Mouse (Mus musculus) MEL (cell line): ENCODE measurements around the gene Nop14. TPM values are rescaled to one million over a fixed set of nuclear protein-coding genes. Genes with fewer than 3 reads are reported as not detected.
A peak's percentile ranks its signal among the peaks of the same experiment; 100 is the strongest.

Experiments
- DNase-seq: peaks from one replicate; pipeline ENCODE4 v3.0.0; 2011; ENCODE audit warnings: low read depth, low spot score
- H3K27ac ChIP-seq: 2 replicates; pipeline ENCODE4 v1.5.1; 2012; ENCODE audit warnings: low read depth, mild to moderate bottlenecking, control low read depth, low read length, moderate library complexity; ENCODE audit not compliant: control insufficient read depth
- H3K27me3 ChIP-seq, 2 experiments: fragments of 150-350 bp in 1 of 2; sonication (generic) in 1 of 2; 2 replicates each; pipeline ENCODE4 v1.6.1; 2012; ENCODE audit warnings: low read length in 2 of 2, mild to moderate bottlenecking in 2 of 2, improper control_type of control experiment in 1 of 2, moderate library complexity in 1 of 2; ENCODE audit not compliant: insufficient read depth in 2 of 2, control insufficient read depth in 1 of 2
- H3K36me3 ChIP-seq, 2 experiments: 2 replicates each; pipeline ENCODE4 v1.6.1; 2012 to 2014; ENCODE audit warnings: low read length in 2 of 2, improper control_type of control experiment in 1 of 2, inconsistent platforms in 1 of 2, mild to moderate bottlenecking in 1 of 2; ENCODE audit not compliant: insufficient read depth in 2 of 2, control insufficient read depth in 1 of 2
- H3K4me1 ChIP-seq, 2 experiments: fragments of 150-350 bp in 1 of 2; sonication (generic) in 1 of 2; 2 replicates each; pipeline ENCODE4 v1.6.1; 2012; ENCODE audit warnings: low read length in 2 of 2, improper control_type of control experiment in 1 of 2, mild to moderate bottlenecking in 1 of 2; ENCODE audit not compliant: insufficient read depth in 2 of 2, control insufficient read depth in 1 of 2
- H3K4me3 ChIP-seq, 2 experiments: fragments of 150-350 bp in 1 of 2; sonication (generic) in 1 of 2; 2 replicates each; pipeline ENCODE4 v1.5.1; 2012; ENCODE audit warnings: low read depth in 2 of 2, low read length in 2 of 2, mild to moderate bottlenecking in 2 of 2, moderate library complexity in 2 of 2, control low read depth in 1 of 2, improper control_type of control experiment in 1 of 2; ENCODE audit not compliant: control insufficient read depth in 1 of 2, insufficient read depth in 1 of 2
- H3K79me2 ChIP-seq: 2 replicates; pipeline ENCODE4 v1.6.1; 2012; ENCODE audit warnings: mild to moderate bottlenecking, low read length, moderate library complexity; ENCODE audit not compliant: control insufficient read depth, poor library complexity, insufficient read depth
- H3K9ac ChIP-seq: 2 replicates; pipeline ENCODE4 v1.6.1; 2012; ENCODE audit warnings: low read depth, mild to moderate bottlenecking, control low read depth, low read length, moderate library complexity; ENCODE audit not compliant: control insufficient read depth, poor library complexity, severe bottlenecking
- H3K9me3 ChIP-seq: fragments of 150-350 bp; sonication (generic); replicated peaks from 2 replicates; pipeline ENCODE4 v1.6.1; 2012; ENCODE audit warnings: mild to moderate bottlenecking, low read length, improper control_type of control experiment, moderate library complexity; ENCODE audit not compliant: insufficient read depth
- BHLHE40 ChIP-seq: IDR thresholded peaks from 2 replicates; pipeline ENCODE4 v1.6.1; 2012; ENCODE audit warnings: low read depth, mild to moderate bottlenecking, inconsistent platforms, low read length, improper control_type of control experiment, borderline replicate concordance
- CHD1 ChIP-seq: IDR thresholded peaks from 2 replicates; pipeline ENCODE4 v1.6.1; 2012; ENCODE audit warnings: low read depth, mild to moderate bottlenecking, inconsistent platforms, low read length, improper control_type of control experiment
- CHD2 ChIP-seq: IDR thresholded peaks from 2 replicates; pipeline ENCODE4 v1.6.1; 2011; ENCODE audit warnings: low read length, improper control_type of control experiment
- CTCF ChIP-seq, 3 experiments: IDR thresholded peaks in 2 of 3; conservative IDR thresholded peaks in 1 of 3; 2 replicates each; pipeline ENCODE4 v1.5.1; 2011 to 2012; ENCODE audit warnings: low read length in 3 of 3, low read depth in 2 of 3, mild to moderate bottlenecking in 2 of 3, improper control_type of control experiment in 1 of 3, inconsistent platforms in 1 of 3, mixed read lengths in 1 of 3, moderate library complexity in 1 of 3; ENCODE audit not compliant: control insufficient read depth in 1 of 3, insufficient read depth in 1 of 3, poor library complexity in 1 of 3, severe bottlenecking in 1 of 3
- E2F4 ChIP-seq: IDR thresholded peaks from 2 replicates; pipeline ENCODE4 v1.6.1; 2011; ENCODE audit warnings: low read depth, low read length, improper control_type of control experiment, borderline replicate concordance
- ETS1 ChIP-seq: IDR thresholded peaks from 2 replicates; pipeline ENCODE4 v1.6.1; 2012; ENCODE audit warnings: low read depth, mild to moderate bottlenecking, inconsistent platforms, low read length, improper control_type of control experiment, moderate library complexity
- GABPA ChIP-seq: IDR thresholded peaks from 2 replicates; pipeline ENCODE4 v1.6.1; 2012; ENCODE audit warnings: low read depth, mild to moderate bottlenecking, inconsistent platforms, low read length, improper control_type of control experiment, moderate library complexity
- GATA1 ChIP-seq: IDR thresholded peaks from 2 replicates; pipeline ENCODE4 v1.6.1; 2011; ENCODE audit warnings: low read depth, low read length, improper control_type of control experiment
- JUND ChIP-seq: IDR thresholded peaks from 2 replicates; pipeline ENCODE4 v1.6.1; 2011; ENCODE audit warnings: low read depth, mild to moderate bottlenecking, improper control_type of control experiment, low read length
- MAZ ChIP-seq: IDR thresholded peaks from 2 replicates; pipeline ENCODE4 v1.6.1; 2012; ENCODE audit warnings: low read depth, mild to moderate bottlenecking, inconsistent platforms, low read length, improper control_type of control experiment
- MYB ChIP-seq: IDR thresholded peaks from 2 replicates; pipeline ENCODE4 v1.6.1; 2011; ENCODE audit warnings: mild to moderate bottlenecking, low read depth, low read length, improper control_type of control experiment
- MYC ChIP-seq: IDR thresholded peaks from 2 replicates; pipeline ENCODE4 v1.6.1; 2011; ENCODE audit warnings: low read depth, mild to moderate bottlenecking, low read length, improper control_type of control experiment, moderate library complexity
- NRF1 ChIP-seq: IDR thresholded peaks from 2 replicates; pipeline ENCODE4 v1.6.1; 2014; ENCODE audit warnings: low read depth, mild to moderate bottlenecking, inconsistent platforms, low read length, improper control_type of control experiment, moderate library complexity; ENCODE audit not compliant: poor library complexity, insufficient read depth, severe bottlenecking
- POLR2AphosphoS2 ChIP-seq: IDR thresholded peaks from 2 replicates; pipeline ENCODE4 v1.6.1; 2011; ENCODE audit warnings: low read length, improper control_type of control experiment
- RCOR1 ChIP-seq: IDR thresholded peaks from 2 replicates; pipeline ENCODE4 v1.6.1; 2012; ENCODE audit warnings: low read depth, mild to moderate bottlenecking, inconsistent platforms, low read length, improper control_type of control experiment
- SMC3 ChIP-seq: IDR thresholded peaks from 2 replicates; pipeline ENCODE4 v1.6.1; 2011; ENCODE audit warnings: low read depth, low read length, improper control_type of control experiment
- TAL1 ChIP-seq: IDR thresholded peaks from 2 replicates; pipeline ENCODE4 v1.6.1; 2012; ENCODE audit warnings: mild to moderate bottlenecking, inconsistent platforms, low read length, moderate library complexity, mixed read lengths
- TBP ChIP-seq: IDR thresholded peaks from 2 replicates; pipeline ENCODE4 v1.8.0; 2011; ENCODE audit warnings: low read depth, low read length, improper control_type of control experiment
- TCF12 ChIP-seq: IDR thresholded peaks from 2 replicates; pipeline ENCODE4 v1.6.1; 2014; ENCODE audit warnings: low read depth, mild to moderate bottlenecking, inconsistent platforms, low read length, improper control_type of control experiment, moderate library complexity
- UBTF ChIP-seq: IDR thresholded peaks from 2 replicates; pipeline ENCODE4 v1.6.1; 2012; ENCODE audit warnings: low read depth, mild to moderate bottlenecking, inconsistent platforms, low read length, improper control_type of control experiment, moderate library complexity, borderline replicate concordance; ENCODE audit not compliant: insufficient read depth
- USF2 ChIP-seq, 2 experiments: IDR thresholded peaks; 2 replicates each; pipeline ENCODE4 v1.6.1; 2011 to 2012; ENCODE audit warnings: improper control_type of control experiment in 2 of 2, low read length in 2 of 2, borderline replicate concordance in 1 of 2, inconsistent platforms in 1 of 2, low read depth in 1 of 2, mild to moderate bottlenecking in 1 of 2; ENCODE audit not compliant: insufficient read depth in 1 of 2
- ZKSCAN1 ChIP-seq: IDR thresholded peaks from 2 replicates; pipeline ENCODE4 v1.6.1; 2012; ENCODE audit warnings: low read depth, mild to moderate bottlenecking, inconsistent platforms, low read length, improper control_type of control experiment, moderate library complexity
- polyA plus RNA-seq, 2 experiments: library from polyadenylated mRNA; stranded (reverse) in 1 of 2; unstranded in 1 of 2; fragments of >175 nt in 1 of 2; fragments of >200 nt in 1 of 2; gene quantifications; 2 replicates each; pipeline versions ENCODE4 v1.2.1 to v1.2.4; 2012; ENCODE audit warnings: low replicate concordance in 2 of 2, low read depth in 1 of 2; ENCODE audit not compliant: insufficient read length in 2 of 2, insufficient read depth in 1 of 2, missing spikeins in 1 of 2
- total RNA-seq: library from RNA; depleted of rRNA; stranded (reverse); fragments of 300-350 nt; gene quantifications from 2 replicates; pipeline ENCODE4 v1.2.3, GENCODE M21; 2012

The Nop14 gene
- total and polyA plus RNA-seq, 3 experiments: 101 to 132 TPM; not detected in 1

- TF ChIP-seq GABPA (no peak), SMC3 (no peak), BHLHE40 (no peak), CHD2 (no peak), CTCF (IDR thresholded peaks at IDR 0.05 in 2 of 3, conservative IDR thresholded peaks at IDR 0.05 in 1 of 3; ENCODE audit: control insufficient read depth in 1 of 3, insufficient read depth in 1 of 3, low read depth in 2 of 3, low read length in 3 of 3, poor library complexity in 1 of 3, severe bottlenecking in 1 of 3) (peak; percentile 25 to 34 (median 34))
- TF ChIP-seq, all 39 proteins: peak for 1
- Histone ChIP-seq H3K79me2 (peaks cover 21% of the 10 kb centered on the region), H3K9ac (peak overlapping the region; percentile 80), H3K4me3 (peak overlapping the region; percentile 81 to 87), H3K9me3 (no peaks in the 10 kb centered on the region), H3K36me3 (peaks cover 2 to 19% of the 10 kb centered on the region in 2 experiments; a peak in 3 of 4 replicates), H3K27me3 (no peaks in the 10 kb centered on the region), H3K4me1 (peaks cover 5 to 14% of the 10 kb centered on the region in 2 experiments; a peak in 3 of 4 replicates), H3K27ac (no peak overlapping the region)
- DNase-seq: no peak
Measured at GRCm38 (mm10) chr5:34661909-34662308, 2.0 kb upstream of the Nop14 start.

- Histone ChIP-seq H3K9ac (peak overlapping the region; percentile 80), H3K4me3 (peak overlapping the region; percentile 81 to 87), H3K27me3 (no peaks in the 10 kb centered on the region), H3K4me1 (peaks cover 5 to 14% of the 10 kb centered on the region in 2 experiments; a peak in 3 of 4 replicates), H3K27ac (peak overlapping the region; percentile 81), H3K9me3 (no peaks in the 10 kb centered on the region), H3K36me3 (peaks cover 9 to 19% of the 10 kb centered on the region in 2 experiments; a peak in 3 of 4 replicates), H3K79me2 (peaks cover 21% of the 10 kb centered on the region)
- TF ChIP-seq TBP (peak; percentile 58), CHD1 (0 out of 2 replicates have a peak, but pooled peaks have one; percentile 70), ZKSCAN1 (no peak), GABPA (no peak), NRF1 (no peak), POLR2AphosphoS2 (no peak), E2F4 (no peak), USF2 (IDR thresholded peaks at IDR 0.05; ENCODE audit: borderline replicate concordance in 1 of 2, insufficient read depth in 1 of 2, low read depth in 1 of 2, low read length in 2 of 2) (no peak), RCOR1 (no peak), MYB (no peak), CTCF (IDR thresholded peaks at IDR 0.05 in 2 of 3, conservative IDR thresholded peaks at IDR 0.05 in 1 of 3; ENCODE audit: control insufficient read depth in 1 of 3, insufficient read depth in 1 of 3, low read depth in 2 of 3, low read length in 3 of 3, poor library complexity in 1 of 3, severe bottlenecking in 1 of 3) (peak in 1 of 3 experiments; percentile 18; a peak in 2 of 6 replicates), JUND (no peak), MYC (no peak; the same call in 1 of the 2 replicates), GATA1 (no peak), TAL1 (no peak), TCF12 (no peak), ETS1 (no peak), UBTF (peak; percentile 98; the same call in 1 of the 2 replicates), MAZ (0 out of 2 replicates have a peak, but pooled peaks have one; percentile 28), SMC3 (no peak)
- DNase-seq: peak; percentile 83
Measured at GRCm38 (mm10) chr5:34660591-34661130, 713 bp upstream of the Nop14 start.
